Mouse (Mus musculus) liver, adult 2 months (tissue): ENCODE results near the gene Micu1. TPM values are rescaled to one million over a fixed set of nuclear protein-coding genes. Genes with fewer than 3 reads are reported as not detected.
A peak's percentile ranks its signal among the peaks of the same experiment; 100 is the strongest.

Source experiments
- DNase-seq: peaks from one replicate; pipeline ENCODE4 v3.0.0-alpha.2; 2011; ENCODE audit warnings: low read depth, low spot score; ENCODE audit errors: extremely low read depth
- H3K27ac ChIP-seq: fragments of 200-500 bp; replicated peaks from 2 replicates; pipeline ENCODE4 v1.5.1; 2012; ENCODE audit warnings: low read depth, mild to moderate bottlenecking, control low read depth, inconsistent platforms, low read length; ENCODE audit not compliant: insufficient read depth
- H3K27me3 ChIP-seq: fragments of 200-500 bp; 2 replicates; pipeline ENCODE4 v1.6.1; 2012; ENCODE audit warnings: mild to moderate bottlenecking, moderate library complexity, low read length, inconsistent platforms; ENCODE audit not compliant: control insufficient read depth, insufficient read depth
- H3K36me3 ChIP-seq: fragments of 200-500 bp; 2 replicates; pipeline ENCODE4 v1.6.1; 2012; ENCODE audit warnings: low read length, inconsistent platforms; ENCODE audit not compliant: control insufficient read depth, insufficient read depth
- H3K4me1 ChIP-seq: fragments of 200-500 bp; 2 replicates; pipeline ENCODE4 v1.6.1; 2011; ENCODE audit warnings: low read length; ENCODE audit not compliant: control insufficient read depth, insufficient read depth
- H3K4me3 ChIP-seq: fragments of 200-500 bp; 2 replicates; pipeline ENCODE4 v1.5.1; 2011; ENCODE audit warnings: low read depth, mild to moderate bottlenecking, control low read depth, low read length, moderate library complexity; ENCODE audit not compliant: insufficient read depth
- H3K79me2 ChIP-seq: fragments of 200-500 bp; 2 replicates; pipeline ENCODE4 v1.6.1; 2012; ENCODE audit warnings: inconsistent platforms, mild to moderate bottlenecking, low read length, moderate library complexity; ENCODE audit not compliant: control insufficient read depth, insufficient read depth
- H3K9ac ChIP-seq: fragments of 200-500 bp; 2 replicates; pipeline ENCODE4 v1.6.1; 2012; ENCODE audit warnings: low read depth, mild to moderate bottlenecking, control low read depth, inconsistent platforms, low read length
- CTCF ChIP-seq: fragments of 200-500 bp; IDR thresholded peaks from 2 replicates; pipeline ENCODE4 v1.5.1; 2011; ENCODE audit warnings: low read depth, low read length, control low read depth
- POLR2A ChIP-seq: fragments of 200-500 bp; IDR thresholded peaks from 2 replicates; pipeline ENCODE4 v1.6.1; 2011; ENCODE audit warnings: low read length, control low read depth; ENCODE audit not compliant: insufficient read depth; ENCODE audit errors: extremely low read depth
- WGBS: fragments of 180-500 bp; shearing (Covaris S2); methylation state at CpG from one replicate; pipeline ENCODE4 v1.1.7; 2018; 5-methylcytosine and 5-hydroxymethylcytosine counted together
- polyA plus RNA-seq: library from polyadenylated mRNA; depleted of rRNA; stranded (reverse); fragments of >200 nt; gene quantifications from 2 replicates; pipeline ENCODE4 v1.2.3, GENCODE M21; 2012
- total RNA-seq: library from RNA; depleted of rRNA; stranded (reverse); fragments of >200 nt; gene quantifications from 2 replicates; pipeline ENCODE4 v1.2.3, GENCODE M21; 2014

The Micu1 gene
- total and polyA plus RNA-seq, 2 experiments, result 24.1 to 24.4 TPM

DNA sequence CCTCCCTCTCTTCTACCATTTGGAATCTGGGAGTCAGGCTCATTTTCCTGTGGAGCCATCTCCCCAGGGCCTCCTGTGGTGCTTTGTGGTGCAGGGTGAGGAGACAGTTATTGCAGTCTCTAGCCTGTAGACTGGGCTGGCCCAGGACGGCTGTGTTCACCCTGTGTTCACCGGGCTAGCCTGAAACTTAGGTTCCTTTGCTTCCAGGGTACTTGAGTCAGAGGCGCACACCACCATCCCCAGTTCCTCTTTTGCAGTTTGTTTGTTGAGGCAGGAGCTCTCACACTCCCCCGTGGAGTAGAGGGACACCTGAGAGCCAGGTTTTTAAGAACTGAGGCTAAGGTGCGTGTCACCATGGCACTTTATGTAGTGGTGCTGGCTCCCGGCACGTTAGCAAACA lies 187.1 kb downstream of the Micu1 start:
- H3K9ac ChIP-seq, result no peak overlapping the region
- H3K4me1 ChIP-seq, result peaks cover 15% of the 10 kb centered on the region
- H3K27me3 ChIP-seq, result no peaks in the 10 kb centered on the region
- no peaks in the 10 kb centered on the region; the same call in 1 of the 2 replicates for H3K36me3 ChIP-seq
- H3K4me3 ChIP-seq, result no peak overlapping the region
- no peak overlapping the region for H3K27ac ChIP-seq
- whole genome bisulfite sequencing, result 84% methylated on average over 7 of the region's 7 CpGs
- DNase-seq, result no peak
- TF ChIP-seq POLR2A, result no peak
- TF ChIP-seq CTCF, result no peak
- peaks cover 26% of the 10 kb centered on the region; the same call in 1 of the 2 replicates for H3K79me2 ChIP-seq

DNA sequence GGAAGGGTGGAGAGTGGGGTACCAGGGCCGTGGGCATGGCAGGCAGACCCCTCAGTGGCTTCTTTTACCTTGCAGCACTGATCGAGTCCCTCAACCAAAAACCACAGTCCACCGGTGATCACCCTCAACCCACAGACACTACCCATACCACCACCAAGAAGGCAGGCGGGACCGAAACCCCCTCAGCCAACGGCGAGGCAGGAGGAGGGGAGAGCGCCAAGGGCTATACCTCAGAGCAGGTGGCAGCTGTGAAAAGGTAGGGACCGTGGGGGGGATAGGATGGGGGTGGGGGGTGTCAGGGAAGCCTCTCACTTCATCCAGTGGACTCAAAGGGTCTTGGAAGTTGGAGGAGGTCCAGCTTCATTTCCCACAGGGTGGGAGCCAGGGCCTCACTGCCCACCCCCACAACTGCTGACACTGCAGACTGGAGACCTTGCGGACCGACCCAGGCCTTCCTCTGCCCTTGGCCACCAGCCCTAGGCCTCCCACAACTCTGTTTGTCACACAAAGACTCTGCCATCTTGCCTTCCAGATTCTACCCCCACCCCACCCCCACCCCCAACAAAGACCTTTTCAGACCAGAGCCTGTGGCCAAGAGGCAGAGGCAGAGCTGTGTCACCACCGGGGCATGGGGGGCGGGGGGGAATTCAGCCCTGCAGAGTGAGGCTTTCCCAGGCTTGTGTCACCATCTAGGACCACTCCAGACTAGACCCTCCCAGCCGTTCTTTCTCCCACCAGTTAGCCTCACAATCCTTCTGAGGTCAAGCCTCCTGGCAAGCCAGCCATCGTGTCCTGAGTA lies 187.9 kb downstream of the Micu1 start:
- H3K36me3 ChIP-seq, result no peaks in the 10 kb centered on the region; the same call in 1 of the 2 replicates
- no peak overlapping the region for H3K4me3 ChIP-seq
- no peak overlapping the region for H3K9ac ChIP-seq
- no peaks in the 10 kb centered on the region for H3K27me3 ChIP-seq
- WGBS, result 87% methylated on average over 15 of the region's 15 CpGs
- peaks cover 8% of the 10 kb centered on the region for H3K4me1 ChIP-seq
- no peak for TF ChIP-seq CTCF
- TF ChIP-seq POLR2A, result no peak
- DNase-seq, result no peak
- peaks cover 18% of the 10 kb centered on the region; the same call in 1 of the 2 replicates for H3K79me2 ChIP-seq
- no peak overlapping the region for H3K27ac ChIP-seq

DNA sequence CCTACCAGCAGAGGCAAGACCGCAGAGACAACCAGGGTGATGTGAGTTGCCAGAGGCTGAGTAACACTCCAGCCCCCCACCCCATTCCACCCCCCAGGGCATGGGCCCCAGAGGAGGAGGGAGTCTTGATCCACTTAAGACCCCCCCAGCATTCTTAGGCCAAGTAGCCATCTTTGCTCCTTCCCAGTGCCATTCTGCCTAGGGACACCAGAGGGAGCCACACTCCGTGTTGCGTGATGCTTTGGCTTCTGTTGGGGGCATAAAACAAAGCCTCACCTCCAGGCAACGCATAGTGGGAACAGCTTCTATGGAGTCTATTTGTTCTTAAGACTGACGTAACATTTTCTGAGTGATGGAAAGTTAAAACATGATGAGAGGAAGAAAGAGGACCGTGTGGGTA lies 190.7 kb downstream of the Micu1 start:
- peak; percentile 96 for TF ChIP-seq CTCF
- TF ChIP-seq POLR2A, result no peak
- H3K4me1 ChIP-seq, result 0 out of 2 replicates have a peak, but pooled peaks cover 1% of the 10 kb centered on the region
- H3K27me3 ChIP-seq, result no peaks in the 10 kb centered on the region
- no peak overlapping the region for H3K27ac ChIP-seq
- 0 out of 2 replicates have a peak, but pooled peaks cover 3% of the 10 kb centered on the region for H3K79me2 ChIP-seq
- H3K36me3 ChIP-seq, result peaks cover 4% of the 10 kb centered on the region; the same call in 1 of the 2 replicates
- DNase-seq, result no peak
- 74% methylated on average over 6 of the region's 6 CpGs for WGBS
- H3K4me3 ChIP-seq, result no peak overlapping the region
- no peak overlapping the region for H3K9ac ChIP-seq

DNA sequence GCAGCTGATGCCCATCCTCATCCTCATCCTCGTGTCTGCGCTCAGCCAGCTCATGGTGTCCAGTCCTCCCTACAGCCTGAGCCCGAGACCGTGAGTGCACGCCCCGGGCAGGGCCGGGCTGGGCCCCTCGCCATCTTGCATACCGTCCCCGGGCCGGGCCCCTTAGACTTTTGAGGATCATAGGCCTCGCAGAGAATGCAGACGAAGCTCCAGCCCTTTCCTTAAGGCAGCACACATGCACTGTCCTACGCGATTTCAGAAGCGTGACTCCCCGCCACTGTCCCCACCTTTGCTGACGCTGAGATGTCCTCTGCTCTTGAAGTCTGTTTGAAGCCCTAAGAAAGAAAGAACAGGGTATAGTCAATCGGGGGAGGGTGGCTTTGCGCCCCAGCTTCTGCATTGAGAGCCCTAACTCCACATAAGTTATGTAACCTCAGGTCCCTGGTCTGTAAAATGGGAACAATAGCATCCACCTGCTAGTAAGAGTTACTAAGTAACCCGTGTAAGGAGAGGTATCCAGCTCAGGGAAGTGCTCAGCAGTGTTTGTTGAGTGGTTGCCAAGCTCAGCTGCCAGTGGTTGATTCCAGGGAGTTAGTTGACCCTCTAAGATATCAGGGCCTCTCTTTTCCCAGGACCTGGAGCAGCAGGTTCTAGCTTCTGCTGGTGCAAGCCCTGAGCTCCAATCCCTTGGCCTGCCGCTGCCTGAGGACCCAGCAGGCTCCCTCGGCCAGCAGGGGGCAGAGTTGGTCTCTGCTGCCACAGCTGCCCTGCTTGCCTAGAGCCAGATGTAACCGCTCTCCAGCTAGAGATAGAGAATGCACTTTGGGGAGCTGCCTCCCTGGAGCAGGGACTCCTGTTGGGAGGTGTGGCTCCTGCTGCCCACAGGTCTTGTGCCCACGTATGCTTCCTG lies 192.2 kb downstream of the Micu1 start:
- peak; percentile 59 for DNase-seq
- Histone ChIP-seq H3K27ac (no peak overlapping the region), H3K9ac (no peak overlapping the region), H3K36me3 (peaks cover 4% of the 10 kb centered on the region; the same call in 1 of the 2 replicates), H3K27me3 (no peaks in the 10 kb centered on the region), H3K79me2 (no peaks in the 10 kb centered on the region), H3K4me1 (peaks cover 4% of the 10 kb centered on the region; the same call in 1 of the 2 replicates), H3K4me3 (no peak overlapping the region)
- WGBS, result 82% methylated on average over 25 of the region's 25 CpGs
- no peak for TF ChIP-seq POLR2A
- TF ChIP-seq CTCF, result peak; percentile 97

DNA sequence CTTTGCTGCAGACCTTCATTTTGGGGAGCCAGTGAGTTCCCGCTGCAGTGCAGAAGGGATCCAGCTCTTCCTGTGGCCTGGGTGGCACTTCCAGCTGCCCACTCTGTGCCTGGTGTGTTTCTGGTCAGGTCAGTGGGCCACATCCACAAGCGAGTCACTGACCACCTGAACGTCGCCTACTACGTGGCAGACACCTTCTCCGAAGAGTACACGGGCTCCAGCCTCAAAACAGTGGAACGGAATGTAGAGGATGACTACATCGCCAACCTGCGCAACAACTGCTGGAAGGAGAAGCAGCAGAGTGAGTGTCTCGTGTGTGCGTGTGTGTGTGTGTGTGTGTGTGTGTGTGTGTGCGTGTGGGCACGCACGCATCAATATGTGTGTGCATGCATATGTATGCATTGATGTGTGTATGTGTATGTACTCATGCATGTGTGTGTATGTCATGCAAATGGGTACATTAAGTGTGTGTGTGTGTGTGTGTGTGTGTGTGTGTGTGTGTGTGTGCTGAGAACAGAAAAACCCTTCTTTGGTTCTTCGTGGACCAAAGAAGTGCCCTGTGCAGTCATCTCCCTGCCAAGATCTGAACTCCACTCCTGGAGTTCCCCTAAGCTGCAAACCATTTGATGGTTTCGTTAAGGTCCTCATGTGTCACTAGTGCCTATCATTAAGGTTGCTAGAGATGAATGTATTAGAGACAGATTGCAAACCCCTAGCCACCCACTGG lies 193.3 kb downstream of the Micu1 start:
- 96% methylated on average over 17 of the region's 17 CpGs for WGBS
- Histone ChIP-seq H3K36me3 (peaks cover 4% of the 10 kb centered on the region; the same call in 1 of the 2 replicates), H3K27ac (no peak overlapping the region), H3K4me3 (no peak overlapping the region), H3K27me3 (no peaks in the 10 kb centered on the region), H3K4me1 (peaks cover 10% of the 10 kb centered on the region; the same call in 1 of the 2 replicates), H3K79me2 (no peaks in the 10 kb centered on the region), H3K9ac (no peak overlapping the region)
- no peak for DNase-seq
- TF ChIP-seq POLR2A (no peak), CTCF (no peak)
